Mouse (Mus musculus): ENCODE results near the gene Acsl5.

Gene Acsl5

GRCm38 (mm10) chr19:55327510-55327909 is 75.8 kb downstream of the Acsl5 start:
- DNase-seq (ENCODE audit: low spot score in 2 of 2): no peak

DNA sequence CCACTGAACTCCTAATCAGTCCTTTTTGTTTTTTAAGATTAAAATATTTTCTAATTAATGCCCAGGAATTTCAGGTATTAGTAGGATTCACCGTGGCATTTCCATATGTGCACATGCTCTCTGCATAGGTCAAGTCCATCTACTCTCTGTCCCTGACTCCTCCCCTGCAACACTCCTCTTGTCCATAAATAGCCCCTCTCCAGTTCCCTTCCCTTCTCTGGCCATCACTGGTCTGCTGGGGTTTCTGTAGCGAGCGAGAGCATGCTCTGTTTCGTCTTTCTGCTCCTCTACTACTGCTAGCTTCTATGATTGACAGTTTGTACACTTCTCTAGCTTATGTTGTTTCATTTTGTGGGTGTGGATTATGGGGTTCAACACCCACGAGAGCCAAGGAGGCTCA is 80.0 kb downstream of the Acsl5 start:
- DNase-seq (ENCODE audit: low spot score in 2 of 2): no peak

GRCm38 (mm10) chr19:55332641-55333268 is 81.0 kb downstream of the Acsl5 start:
- DNase-seq (ENCODE audit: low spot score in 2 of 2): peak; percentile 52 to 58

DNA sequence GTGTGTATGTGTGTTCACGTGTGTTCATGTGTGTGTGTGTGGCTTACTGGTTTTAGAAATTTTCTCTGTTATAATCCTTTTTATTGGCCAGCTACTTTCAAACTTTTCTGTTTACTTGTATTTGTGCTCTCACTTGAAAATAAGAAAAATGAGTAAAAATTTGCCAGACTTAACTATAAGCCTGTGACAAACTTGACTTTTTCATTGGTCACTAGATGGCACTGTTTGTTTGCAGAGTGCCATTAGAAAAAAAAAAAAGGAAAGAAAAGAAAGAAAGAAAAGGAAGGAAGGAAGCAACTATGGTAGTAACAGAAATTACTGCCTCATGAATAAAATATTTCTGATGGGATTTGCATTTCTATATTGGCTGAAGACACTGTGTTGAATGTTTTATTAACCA is 84.1 kb downstream of the Acsl5 start:
- DNase-seq (ENCODE audit: low spot score in 2 of 2): no peak

DNA sequence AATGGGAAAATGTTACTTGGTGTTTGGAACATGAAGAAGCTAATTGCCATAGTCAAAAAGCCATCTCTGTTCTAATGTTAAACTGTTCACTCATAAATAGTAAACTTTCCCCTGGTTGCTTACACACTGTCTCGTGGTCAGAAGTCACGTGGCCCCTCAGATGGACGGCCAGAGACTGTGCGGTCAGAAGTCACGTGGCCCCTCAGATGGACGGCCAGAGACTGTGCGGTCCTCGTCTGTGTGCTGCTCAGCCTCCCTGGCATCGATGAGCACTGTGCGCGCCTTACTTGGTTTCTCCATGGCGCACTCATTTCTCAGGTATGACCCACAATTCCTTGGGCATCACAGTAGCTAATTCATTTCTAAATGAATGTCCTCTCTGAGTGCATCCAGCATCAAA is 84.7 kb downstream of the Acsl5 start:
- DNase-seq (ENCODE audit: low spot score in 2 of 2): no peak

GRCm38 (mm10) chr19:55337066-55337465 is 85.3 kb downstream of the Acsl5 start:
- DNase-seq (ENCODE audit: low spot score in 2 of 2): no peak

- DNase-seq (ENCODE audit: low spot score in 2 of 2): no peak
Observed at GRCm38 (mm10) chr19:55337664-55338063, 85.9 kb downstream of the Acsl5 start.

DNA sequence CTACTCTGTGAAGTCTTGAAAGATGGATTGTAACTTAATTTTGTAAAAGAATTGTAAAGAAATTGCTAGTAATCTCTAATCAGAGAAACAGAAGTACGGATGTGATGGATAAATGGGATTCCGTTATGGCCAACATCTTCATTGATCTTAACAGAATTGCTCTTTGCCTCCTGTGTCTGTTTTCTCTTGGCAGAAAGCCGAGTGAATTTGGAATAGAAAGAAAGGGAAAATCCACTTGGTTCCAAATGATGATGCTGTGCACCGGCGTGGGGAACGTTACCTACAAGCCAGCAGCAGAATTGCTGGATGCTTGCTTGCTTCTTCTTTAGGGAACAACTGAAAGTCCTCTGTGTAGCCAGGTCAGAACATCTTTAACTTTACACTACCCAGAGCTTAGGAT is 88.8 kb downstream of the Acsl5 start:
- no peak for DNase-seq (ENCODE audit: low spot score in 2 of 2)

- no peak for DNase-seq (ENCODE audit: low spot score in 2 of 2)
Observed at GRCm38 (mm10) chr19:55341377-55341776, 89.6 kb downstream of the Acsl5 start.

- peak in 1 of 2 experiments; percentile 18 for DNase-seq (ENCODE audit: low spot score in 2 of 2)
Observed at GRCm38 (mm10) chr19:55342423-55342822, 90.7 kb downstream of the Acsl5 start.

- DNase-seq (ENCODE audit: low spot score in 2 of 2): peak in 1 of 2 experiments; percentile 19
Observed at GRCm38 (mm10) chr19:55343274-55343673, 91.5 kb downstream of the Acsl5 start.

Data from urinary bladder, postnatal 36 days (tissue).